Mouse (Mus musculus) brain, embryonic 14.5 days (tissue): ENCODE data around the gene Akap8.

ENCODE experiments used
- CTCF ChIP-seq: fragments of 200-500 bp; IDR thresholded peaks from 2 replicates; pipeline ENCODE4 v1.5.1; 2012; ENCODE audit warnings: inconsistent platforms, mild to moderate bottlenecking, moderate library complexity, borderline replicate concordance; ENCODE audit not compliant: insufficient read depth, insufficient read length; ENCODE audit errors: extremely low read depth
- POLR2A ChIP-seq: fragments of 200-500 bp; IDR thresholded peaks from 2 replicates; pipeline ENCODE4 v1.6.1; 2012; ENCODE audit warnings: mild to moderate bottlenecking, inconsistent platforms, borderline replicate concordance; ENCODE audit not compliant: poor library complexity, insufficient read depth, insufficient read length, severe bottlenecking; ENCODE audit errors: extremely low read depth

DNA sequence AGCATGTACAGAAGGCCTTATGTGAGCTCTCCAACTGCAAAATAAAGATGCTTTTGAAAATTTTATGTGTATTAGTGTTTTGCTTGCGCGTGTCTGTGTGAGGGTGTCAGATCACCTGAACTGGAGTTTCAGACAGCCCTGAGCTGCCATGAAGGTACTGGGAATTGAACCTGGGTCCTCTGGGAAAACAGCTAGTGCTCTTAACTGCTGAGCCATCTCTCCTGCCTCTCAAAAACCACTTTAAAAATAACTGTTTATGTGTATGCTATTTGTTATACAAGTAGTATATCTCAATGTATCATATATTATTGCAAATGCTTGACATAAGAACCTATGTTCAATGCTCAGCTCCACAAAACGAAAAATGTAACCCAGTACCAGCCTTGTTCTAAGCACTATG, 30.2 kb upstream of the Akap8 start:
- no peak for TF ChIP-seq CTCF
- TF ChIP-seq POLR2A: no peak
